Mouse (Mus musculus): ENCODE measurements around the gene Zfp940. TPM values are rescaled to one million over a fixed set of nuclear protein-coding genes. Genes with fewer than 3 reads are reported as not detected.
"Not testable (repeated sequence)": the region's sequence is repeated elsewhere in the genome, so short reads cannot be mapped to it uniquely, and the experiment has no call there.

Zfp940 gene
- 10 to 100 TPM; 17.7 to 19.5 TPM for total RNA-seq (2021)

GRCm38 (mm10) chr7:29853219-29853842, at the start of gene Zfp940:
Gene Zfp940 (minus strand): TSS chr7:29853669.
- intact Hi-C loops (cut with DNase I), result no loop called here
- DNase-seq, result peak; percentile 87

GRCm38 (mm10) chr7:29898351-29898750, 44.9 kb upstream of the Zfp940 start:
- DNase-seq, result no peak
- intact Hi-C loops (cut with DNase I), result no loop called here

- no peak for DNase-seq
- intact Hi-C loops (cut with DNase I), result no loop called here
Observed at GRCm38 (mm10) chr7:29892756-29893155, 39.3 kb upstream of the Zfp940 start.

- DNase-seq, result no peak
- intact Hi-C loops (cut with DNase I), result no loop called here
Observed at GRCm38 (mm10) chr7:29890501-29890900, 37.0 kb upstream of the Zfp940 start.

- DNase-seq, result no peak
- intact Hi-C loops (cut with DNase I), result no loop called here
Observed at GRCm38 (mm10) chr7:29880916-29881315, 27.4 kb upstream of the Zfp940 start.

- no peak for DNase-seq
- intact Hi-C loops (cut with DNase I), result no loop called here
Observed at GRCm38 (mm10) chr7:29880056-29880455, 26.6 kb upstream of the Zfp940 start.

- intact Hi-C loops (cut with DNase I); DNase-seq: not testable (repeated sequence)
Observed at GRCm38 (mm10) chr7:29877561-29877960, 24.1 kb upstream of the Zfp940 start.

- intact Hi-C loops (cut with DNase I), result no loop called here
- DNase-seq, result no peak
Observed at GRCm38 (mm10) chr7:29874256-29874655, 20.8 kb upstream of the Zfp940 start.

GRCm38 (mm10) chr7:29861660-29862059, 8.2 kb upstream of the Zfp940 start:
- DNase-seq, result no peak
- intact Hi-C loops (cut with DNase I), result no loop called here

GRCm38 (mm10) chr7:29859532-29860517, 6.4 kb upstream of the Zfp940 start, which contains the start of gene Zfp420:
Gene Zfp420 (plus strand): TSS chr7:29859979.
- peak; percentile 88 for DNase-seq
- intact Hi-C loops (cut with DNase I), result no loop called here

GRCm38 (mm10) chr7:29852831-29853218, 644 bp downstream of the Zfp940 start:
- no peak for DNase-seq
- intact Hi-C loops (cut with DNase I), result no loop called here

GRCm38 (mm10) chr7:29844616-29845015, 8.9 kb downstream of the Zfp940 start:
- no peak for DNase-seq
- intact Hi-C loops (cut with DNase I), result no loop called here

GRCm38 (mm10) chr7:29842105-29842504, 11.4 kb downstream of the Zfp940 start:
- intact Hi-C loops (cut with DNase I), result no loop called here
- DNase-seq, result no peak

- no peak for DNase-seq
- intact Hi-C loops (cut with DNase I), result no loop called here
Observed at GRCm38 (mm10) chr7:29839256-29839655, 14.2 kb downstream of the Zfp940 start.

GRCm38 (mm10) chr7:29836816-29837215, 16.7 kb downstream of the Zfp940 start:
- DNase-seq, result no peak
- intact Hi-C loops (cut with DNase I), result no loop called here

- DNase-seq, result no peak
- intact Hi-C loops (cut with DNase I), result no loop called here
Observed at GRCm38 (mm10) chr7:29829804-29830203, 23.7 kb downstream of the Zfp940 start.

- DNase-seq, result no peak
- intact Hi-C loops (cut with DNase I), result no loop called here
Observed at GRCm38 (mm10) chr7:29828001-29828400, 25.5 kb downstream of the Zfp940 start.

- peak; percentile 65 for DNase-seq
- intact Hi-C loops (cut with DNase I), result no loop called here
Observed at GRCm38 (mm10) chr7:29818619-29819254, 34.7 kb downstream of the Zfp940 start.

- peak; percentile 87 for DNase-seq
- intact Hi-C loops (cut with DNase I), result no loop called here
Observed at GRCm38 (mm10) chr7:29815910-29816429, 37.5 kb downstream of the Zfp940 start, which contains the start of gene Zfp790. Gene Zfp790 (plus strand): TSS chr7:29816114.

GRCm38 (mm10) chr7:29815061-29815784, 38.2 kb downstream of the Zfp940 start:
- intact Hi-C loops (cut with DNase I), result no loop called here
- no peak for DNase-seq
